Mouse (Mus musculus) heart, postnatal 4 days (tissue): ENCODE measurements around the gene Mrpl39. TPM values are rescaled to one million over a fixed set of nuclear protein-coding genes. Genes with fewer than 3 reads are reported as not detected.

ENCODE experiments used
- DNase-seq: peaks from one replicate; pipeline ENCODE4 v3.0.0; 2021
- microRNA-seq, 2 experiments: library from miRNA; unstranded; fragments of <30 nt; microRNA quantifications; one replicate each; pipeline ENCODE4 v1.2.0; 2021 to 2022
- total RNA-seq, 2 experiments: library from RNA; stranded (reverse); gene quantifications; 2 replicates each; pipeline ENCODE4 v1.2.3; 2021

Mrpl39 gene
- total RNA-seq, 2 experiments from 2014 or later = 31.7 to 32.2 TPM

GRCm38 (mm10) chr16:84698708-84699107, 36.8 kb downstream of the Mrpl39 start:
- DNase-seq = no peak

GRCm38 (mm10) chr16:84696178-84696577, 39.4 kb downstream of the Mrpl39 start:
- DNase-seq = no peak

- no peak for DNase-seq
Measured at GRCm38 (mm10) chr16:84681991-84682390, 53.6 kb downstream of the Mrpl39 start.

GRCm38 (mm10) chr16:84680760-84681159, 54.8 kb downstream of the Mrpl39 start:
- DNase-seq = no peak

- DNase-seq = no peak
Measured at GRCm38 (mm10) chr16:84677292-84677691, 58.2 kb downstream of the Mrpl39 start.

Small RNAs within 50 kb of the gene (microRNA-seq; reads per million reads assigned to microRNA genes)
- gene Mir155 = 1,063 to 1,385 reads per million in 2 experiments

Other genes starting within 250 kb of the Mrpl39 start
- gene A730009L09Rik, start 220.6 kb downstream of the Mrpl39 start, total RNA-seq = not detected
- 10 to 100 TPM; 32.2 to 33.9 TPM for gene Jam2, start 38.4 kb upstream of the Mrpl39 start, total RNA-seq
- gene Gabpa, start 99.2 kb upstream of the Mrpl39 start, total RNA-seq = 10 to 100 TPM; 50.8 to 51.1 TPM
- 1,000 to 10,000 TPM; 1,262 to 1,293 TPM for gene Atp5j, start 99.9 kb upstream of the Mrpl39 start, total RNA-seq